10 mouse cellular contexts compared by ENCODE assay signal in the genomic region with DNA sequence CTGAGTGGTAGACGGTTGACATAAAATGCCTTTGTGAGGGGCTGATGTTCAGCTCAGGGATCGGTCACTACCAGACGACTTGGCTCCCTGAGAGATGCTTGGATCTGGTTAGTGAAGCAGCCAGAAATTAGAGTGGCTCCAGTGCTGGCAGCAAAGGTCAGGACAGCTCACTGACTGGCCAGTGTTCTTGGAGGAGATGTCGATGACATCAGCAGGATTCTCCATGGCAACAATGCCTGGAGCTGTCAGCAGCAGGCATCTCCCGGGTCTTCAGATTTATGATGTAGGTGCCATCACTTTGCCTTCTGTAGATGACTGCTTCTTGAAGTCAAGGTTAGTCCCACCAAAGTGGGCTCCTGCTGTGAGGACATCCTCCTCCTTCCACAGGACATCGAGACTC. TPM values are rescaled to one million over a fixed set of nuclear protein-coding genes. Genes with fewer than 3 reads are reported as not detected.
A peak's percentile ranks its signal among the peaks of the same experiment; 100 is the strongest.
DNase-seq lines count a peak whose midpoint lies in the region.
"Had no signal": no experiment of that assay in that cellular context is flagged by ENCODE, and none has a peak within 500 bp of the region (broad histone marks: within the 10 kb centered on the region; RNA-seq: fewer than 3 reads in every experiment).

No protein-coding gene starts in this region.

- DNase-seq in heart, adult 11 months = peak; percentile 74
- no peak for DNase-seq in heart, postnatal 36 days
- peak; percentile 5 for DNase-seq in lung, postnatal 14 days
- no peak for DNase-seq in lung, adult 18-20 months
- DNase-seq in adrenal gland, postnatal 25 days = peak; percentile 47
- no peak for DNase-seq in kidney, postnatal 36 days
- no peak for DNase-seq in gastrocnemius, postnatal 25 days
- DNase-seq: gastrocnemius, postnatal 14 days; right cerebral cortex, postnatal 4 days; thymus, postnatal 25 days had no signal

- intact Hi-C loops in heart, postnatal 36 days (cut with DNase I) = no loop called here

RNA-seq across cellular contexts. Expression of gene Ppm1a, which starts 16.1 kb away (rescaled TPM):
- 100 to 1,000 TPM; 244 to 245 TPM for total RNA-seq in heart, postnatal 36 days (2021)
- 271 and 295 TPM in 2 replicates for total RNA-seq in adrenal gland, postnatal 25 days (2021)
- total RNA-seq in gastrocnemius, postnatal 25 days (2021) = 100 to 1,000 TPM; 215 to 234 TPM

Comparison
In these comparisons a context has a peak if more than half of its experiments do, and no peak if none do; other contexts are left out.
1. DNase-seq: peak in heart, adult 11 months (single experiment), lung, postnatal 14 days (single experiment) and adrenal gland, postnatal 25 days (single experiment); none in heart, postnatal 36 days (0 of 2), lung, adult 18-20 months (0 of 2), kidney, postnatal 36 days (0 of 2) and gastrocnemius, postnatal 25 days (single experiment).